In the genomic region with DNA sequence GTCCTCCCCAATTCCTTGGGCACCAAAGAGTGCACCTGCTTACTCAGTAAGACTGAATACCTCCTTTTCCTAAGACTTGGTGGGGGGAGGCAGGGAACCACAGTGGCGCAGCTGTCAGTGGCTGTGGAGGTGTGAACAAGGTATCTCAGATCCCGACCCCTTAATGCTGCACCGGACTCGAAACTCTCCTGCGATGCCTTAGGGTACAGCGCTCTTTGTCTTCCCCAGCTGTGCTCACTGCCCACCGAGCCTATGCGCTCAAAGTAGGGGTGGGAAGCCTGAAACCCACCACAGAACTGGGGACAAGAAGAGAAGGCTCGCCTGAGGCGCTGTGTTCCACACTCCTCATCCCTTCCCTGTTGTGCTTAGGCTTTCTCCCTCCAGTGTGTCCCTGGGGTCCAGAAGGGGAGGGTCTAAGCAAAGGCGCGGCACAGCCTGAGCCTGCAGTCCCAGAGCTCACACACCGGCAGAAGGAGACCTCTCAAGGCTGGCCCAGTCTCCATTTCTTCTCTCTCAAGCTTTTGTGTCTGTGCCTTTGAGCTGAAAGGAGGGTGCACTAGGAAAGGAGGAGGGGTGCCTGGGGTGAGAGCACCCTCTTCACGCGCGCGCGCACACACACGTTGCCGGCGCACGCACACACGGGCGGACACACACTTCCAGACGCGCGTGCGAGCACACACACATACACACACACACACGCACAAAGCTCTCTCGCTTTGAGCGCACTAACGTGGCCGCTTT, we compare ENCODE assay signal across 8 mouse cellular contexts. TPM values are rescaled to one million over a fixed set of nuclear protein-coding genes. Genes with fewer than 3 reads are reported as not detected.
DNase-seq lines count a peak whose midpoint lies in the region; ATAC-seq and TF ChIP-seq lines count a peak whose summit lies in the region.

A gene (plus strand): TSS at position 478 of the 741 bp plus-strand sequence.

- peak within 1 kb of the TSS; percentile 67 for H3K4me2 ChIP-seq in hindbrain, embryonic 12.5 days (replicated peaks)
- peak within 1 kb of the TSS; percentile 69 for H3K4me2 ChIP-seq in limb, embryonic 12.5 days
- H3K4me2 ChIP-seq in neural tube, embryonic 15.5 days: peak within 1 kb of the TSS; percentile 68

- no peak within 1 kb of the TSS for H3K27ac ChIP-seq in gastrocnemius, adult 2 months
- peak within 1 kb of the TSS; percentile 77 for H3K27ac ChIP-seq in embryonic facial prominence, embryonic 10.5 days (replicated peaks)
- peak within 1 kb of the TSS; percentile 92 for H3K27ac ChIP-seq in hindbrain, embryonic 12.5 days
- H3K27ac ChIP-seq in limb, embryonic 12.5 days: no peak within 1 kb of the TSS
- peak within 1 kb of the TSS; percentile 93 for H3K27ac ChIP-seq in neural tube, embryonic 15.5 days (replicated peaks)

- no peaks in the 10 kb centered on the region for H3K9me3 ChIP-seq in embryonic facial prominence, embryonic 10.5 days
- H3K9me3 ChIP-seq in hindbrain, embryonic 12.5 days (replicated peaks): no peaks in the 10 kb centered on the region
- no peaks in the 10 kb centered on the region for H3K9me3 ChIP-seq in limb, embryonic 12.5 days
- H3K9me3 ChIP-seq in neural tube, embryonic 15.5 days (replicated peaks): no peaks in the 10 kb centered on the region

- intact Hi-C loops in gastrocnemius, adult 2 months (cut with DNase I): no loop called here

- H3K4me1 ChIP-seq in embryonic facial prominence, embryonic 10.5 days: peaks cover 5% of the 10 kb centered on the region; the same call in 1 of the 2 replicates
- peaks cover 9% of the 10 kb centered on the region; the same call in 1 of the 2 replicates for H3K4me1 ChIP-seq in hindbrain, embryonic 12.5 days
- no peaks in the 10 kb centered on the region for H3K4me1 ChIP-seq in limb, embryonic 12.5 days (replicated peaks)
- H3K4me1 ChIP-seq in neural tube, embryonic 15.5 days: peaks cover 20% of the 10 kb centered on the region

- TF ChIP-seq CTCF in gastrocnemius, adult 2 months (IDR thresholded peaks at IDR 0.05): no peak

- DNase-seq in gastrocnemius, adult 2 months: no peak
- DNase-seq in gastrocnemius, adult 8-10 months (ENCODE audit: low spot score in 2 of 2): no peak
- peak; percentile 74 for DNase-seq in R1 (ENCODE audit: low read depth, low spot score)
- DNase-seq in embryonic facial prominence, embryonic 10.5 days (ENCODE audit: low spot score): peak; percentile 40
- no peak for DNase-seq in urinary bladder, postnatal 36 days (ENCODE audit: low spot score in 2 of 2)

- ATAC-seq in hindbrain, embryonic 12.5 days (ENCODE audit: low FRiP score): peak; percentile 86
- peak; percentile 56; the same call in 1 of the 2 replicates for ATAC-seq in limb, embryonic 12.5 days (ENCODE audit: insufficient number of reproducible peaks, insufficient read depth, low FRiP score, low TSS enrichment, low read depth)
- ATAC-seq in neural tube, embryonic 15.5 days (ENCODE audit: low FRiP score): peak; percentile 82

- H3K36me3 ChIP-seq in embryonic facial prominence, embryonic 10.5 days (replicated peaks): no peaks in the 10 kb centered on the region
- H3K36me3 ChIP-seq in hindbrain, embryonic 12.5 days: no peaks in the 10 kb centered on the region
- no peaks in the 10 kb centered on the region for H3K36me3 ChIP-seq in limb, embryonic 12.5 days
- H3K36me3 ChIP-seq in neural tube, embryonic 15.5 days: no peaks in the 10 kb centered on the region

- H3K4me3 ChIP-seq in gastrocnemius, adult 2 months: peak within 1 kb of the TSS; percentile 68
- H3K4me3 ChIP-seq in embryonic facial prominence, embryonic 10.5 days: peak within 1 kb of the TSS; percentile 60
- peak within 1 kb of the TSS; percentile 50 for H3K4me3 ChIP-seq in hindbrain, embryonic 12.5 days
- peak within 1 kb of the TSS; percentile 49 for H3K4me3 ChIP-seq in limb, embryonic 12.5 days (replicated peaks)
- H3K4me3 ChIP-seq in neural tube, embryonic 15.5 days (replicated peaks): peak within 1 kb of the TSS; percentile 54

- peak within 1 kb of the TSS; percentile 68 for H3K9ac ChIP-seq in hindbrain, embryonic 12.5 days
- H3K9ac ChIP-seq in limb, embryonic 12.5 days (replicated peaks): peak within 1 kb of the TSS; percentile 57
- peak within 1 kb of the TSS; percentile 62 for H3K9ac ChIP-seq in neural tube, embryonic 15.5 days (replicated peaks)

- H3K27me3 ChIP-seq in embryonic facial prominence, embryonic 10.5 days (replicated peaks; ENCODE audit: low read depth, poor library complexity, severe bottlenecking): peaks cover 24% of the 10 kb centered on the region
- H3K27me3 ChIP-seq in hindbrain, embryonic 12.5 days: no peaks in the 10 kb centered on the region
- H3K27me3 ChIP-seq in limb, embryonic 12.5 days: 0 out of 2 replicates have a peak, but pooled peaks cover 2% of the 10 kb centered on the region
- H3K27me3 ChIP-seq in neural tube, embryonic 15.5 days (replicated peaks): no peaks in the 10 kb centered on the region

- WGBS in embryonic facial prominence, embryonic 10.5 days: 20% methylated on average over 33 of the region's 33 CpGs
- 17% methylated on average over 33 of the region's 33 CpGs for WGBS in hindbrain, embryonic 12.5 days
- 17% methylated on average over 33 of the region's 33 CpGs for WGBS in limb, embryonic 12.5 days
- 33% methylated on average over 33 of the region's 33 CpGs for WGBS in neural tube, embryonic 15.5 days

RNA-seq across cellular contexts. Expression of the gene that starts here (rescaled TPM):
- under 1 TPM in 1 of 2 experiments, not detected in 1; 0.20 TPM for total RNA-seq in gastrocnemius, adult 2 months (2021)
- not detected for total RNA-seq in gastrocnemius, adult 8-10 months (2022)
- 6.4 and 7.1 TPM in 2 replicates for polyA plus RNA-seq in embryonic facial prominence, embryonic 10.5 days (2016; fragmentation: Nextera tagmentation; extraction: Ambion mirVana)
- 46.4 and 46.6 TPM in 2 replicates for polyA plus RNA-seq in hindbrain, embryonic 12.5 days (2016; fragmentation: Nextera tagmentation; extraction: Ambion mirVana)
- polyA plus RNA-seq in limb, embryonic 12.5 days (2016; fragmentation: Nextera tagmentation; extraction: Ambion mirVana): 7.0 and 7.2 TPM in 2 replicates
- polyA plus RNA-seq in neural tube, embryonic 15.5 days (2015; fragmentation: Nextera tagmentation; extraction: Ambion mirVana): 78.3 and 102 TPM in 2 replicates

Comparison
In these comparisons a context has a peak if more than half of its experiments do, and no peak if none do; other contexts are left out.
1. DNase-seq: peak in R1 (single experiment) and embryonic facial prominence, embryonic 10.5 days (single experiment); none in gastrocnemius, adult 2 months (single experiment), gastrocnemius, adult 8-10 months (0 of 2) and urinary bladder, postnatal 36 days (0 of 2).
2. H3K27ac ChIP-seq: peak in embryonic facial prominence, embryonic 10.5 days (single experiment), hindbrain, embryonic 12.5 days (single experiment) and neural tube, embryonic 15.5 days (single experiment); none in gastrocnemius, adult 2 months (single experiment) and limb, embryonic 12.5 days (single experiment).
3. Peak in every context shown above with its lines, with median percentiles within 50 percentile points of each other: H3K4me3 ChIP-seq, ATAC-seq, H3K4me2 ChIP-seq and H3K9ac ChIP-seq.